Mouse (Mus musculus): ENCODE measurements around the gene Gm21394. TPM values are rescaled to one million over a fixed set of nuclear protein-coding genes. Genes with fewer than 3 reads are reported as not detected.
"Not testable (repeated sequence)": the region's sequence is repeated elsewhere in the genome, so short reads cannot be mapped to it uniquely, and the experiment has no call there.

Gene Gm21394
- not detected for total RNA-seq (2021)

- not testable (repeated sequence) for DNase-seq
Observed at GRCm38 (mm10) chrY:84564807-84565206, at the start of gene Gm21394. TSS of gene Gm21394 (minus strand) at chrY:84564907.

Other genes with a start within 250 kb of the Gm21394 start
- not detected for gene Gm21409, start 181.8 kb upstream of the Gm21394 start, total RNA-seq (2021)

Data from heart, postnatal 4 days (tissue).